Mouse (Mus musculus): ENCODE measurements around the gene Reep3. TPM values are rescaled to one million over a fixed set of nuclear protein-coding genes. Genes with fewer than 3 reads are reported as not detected.
A peak's percentile ranks its signal among the peaks of the same experiment; 100 is the strongest.

Reep3 gene
- total RNA-seq, 2 experiments from 2014 or later, result 22.8 to 24.2 TPM

- DNase-seq (ENCODE audit: extremely low spot score in 1 of 2, low spot score in 1 of 2), result no peak
These were observed 11.6 kb downstream of the Reep3 start for GRCm38 (mm10) chr10:67085124-67085523.

GRCm38 (mm10) chr10:67083446-67084166, 13.1 kb downstream of the Reep3 start:
- DNase-seq (ENCODE audit: extremely low spot score in 1 of 2, low spot score in 1 of 2), result no peak

- DNase-seq (ENCODE audit: extremely low spot score in 1 of 2, low spot score in 1 of 2), result no peak
These were observed 14.2 kb downstream of the Reep3 start for GRCm38 (mm10) chr10:67082531-67082930.

- DNase-seq (ENCODE audit: extremely low spot score in 1 of 2, low spot score in 1 of 2), result no peak
These were observed 15.3 kb downstream of the Reep3 start for GRCm38 (mm10) chr10:67081206-67082007.

- DNase-seq (ENCODE audit: extremely low spot score in 1 of 2, low spot score in 1 of 2), result no peak
These were observed 17.7 kb downstream of the Reep3 start for GRCm38 (mm10) chr10:67079030-67079429.

- DNase-seq (ENCODE audit: extremely low spot score in 1 of 2, low spot score in 1 of 2), result no peak
These were observed 20.5 kb downstream of the Reep3 start for GRCm38 (mm10) chr10:67075931-67076878.

GRCm38 (mm10) chr10:67073577-67073976, 23.2 kb downstream of the Reep3 start:
- no peak for DNase-seq (ENCODE audit: extremely low spot score in 1 of 2, low spot score in 1 of 2)

GRCm38 (mm10) chr10:67072600-67072999, 24.1 kb downstream of the Reep3 start:
- no peak for DNase-seq (ENCODE audit: extremely low spot score in 1 of 2, low spot score in 1 of 2)

GRCm38 (mm10) chr10:67071884-67072283, 24.9 kb downstream of the Reep3 start:
- DNase-seq (ENCODE audit: extremely low spot score in 1 of 2, low spot score in 1 of 2), result no peak

- no peak for DNase-seq (ENCODE audit: extremely low spot score in 1 of 2, low spot score in 1 of 2)
These were observed 25.4 kb downstream of the Reep3 start for GRCm38 (mm10) chr10:67071389-67071788.

- DNase-seq (ENCODE audit: extremely low spot score in 1 of 2, low spot score in 1 of 2), result no peak
These were observed 27.7 kb downstream of the Reep3 start for GRCm38 (mm10) chr10:67069013-67069412.

GRCm38 (mm10) chr10:67066421-67066820, 30.3 kb downstream of the Reep3 start:
- no peak for DNase-seq (ENCODE audit: extremely low spot score in 1 of 2, low spot score in 1 of 2)

GRCm38 (mm10) chr10:67065927-67066326, 30.8 kb downstream of the Reep3 start:
- no peak for DNase-seq (ENCODE audit: extremely low spot score in 1 of 2, low spot score in 1 of 2)

GRCm38 (mm10) chr10:67065277-67065887, 31.4 kb downstream of the Reep3 start:
- DNase-seq (ENCODE audit: extremely low spot score in 1 of 2, low spot score in 1 of 2), result no peak

GRCm38 (mm10) chr10:67061823-67062222, 34.9 kb downstream of the Reep3 start:
- no peak for DNase-seq (ENCODE audit: extremely low spot score in 1 of 2, low spot score in 1 of 2)

GRCm38 (mm10) chr10:67061367-67061801, 35.4 kb downstream of the Reep3 start:
- DNase-seq (ENCODE audit: extremely low spot score in 1 of 2, low spot score in 1 of 2), result peak in 1 of 2 experiments; percentile 43

GRCm38 (mm10) chr10:67058702-67059101, 38.0 kb downstream of the Reep3 start:
- DNase-seq (ENCODE audit: extremely low spot score in 1 of 2, low spot score in 1 of 2), result no peak

- DNase-seq (ENCODE audit: extremely low spot score in 1 of 2, low spot score in 1 of 2), result peak in 1 of 2 experiments; percentile 29
These were observed 38.4 kb downstream of the Reep3 start for GRCm38 (mm10) chr10:67058297-67058696.

GRCm38 (mm10) chr10:67057696-67058095, 39.0 kb downstream of the Reep3 start:
- no peak for DNase-seq (ENCODE audit: extremely low spot score in 1 of 2, low spot score in 1 of 2)

GRCm38 (mm10) chr10:67057208-67057607, 39.5 kb downstream of the Reep3 start:
- DNase-seq (ENCODE audit: extremely low spot score in 1 of 2, low spot score in 1 of 2), result no peak
